Mouse (Mus musculus): ENCODE data around the gene Cldn7. TPM values are rescaled to one million over a fixed set of nuclear protein-coding genes. Genes with fewer than 3 reads are reported as not detected.
"Not testable (repeated sequence)": the region's sequence is repeated elsewhere in the genome, so short reads cannot be mapped to it uniquely, and the experiment has no call there.

Gene Cldn7
- total RNA-seq, 2 experiments from 2014 or later, result not detected

DNA sequence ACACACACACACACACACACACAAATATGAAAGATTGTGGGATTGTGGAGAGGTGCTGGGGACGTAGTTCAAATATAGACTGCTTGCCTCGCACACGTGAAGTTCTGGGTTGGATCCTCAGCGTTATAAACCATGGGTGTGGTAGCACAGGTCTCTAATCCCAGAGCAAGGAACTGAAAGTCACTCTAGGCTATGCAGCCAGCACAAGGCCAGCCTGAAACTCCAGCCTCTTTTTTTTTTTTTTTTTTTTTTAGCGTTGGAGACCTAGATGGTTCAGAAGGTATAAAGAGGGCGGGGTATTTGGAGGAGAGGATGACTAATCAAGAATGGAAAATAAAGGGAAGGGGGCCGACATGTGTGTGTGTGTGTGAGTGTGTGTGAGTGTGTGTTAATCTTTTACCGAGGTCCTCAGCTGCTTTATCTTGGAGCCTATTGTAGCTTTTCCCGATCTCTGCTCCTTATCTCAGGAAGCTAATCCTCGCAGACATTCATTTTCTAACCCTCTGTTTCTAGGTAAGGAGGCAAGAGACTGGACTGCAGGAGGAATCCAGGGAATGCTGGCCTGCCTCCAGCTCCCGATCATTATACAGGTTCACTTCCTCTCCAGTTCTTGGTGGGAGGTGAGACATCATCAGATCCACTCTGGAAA, 11.2 kb upstream of the Cldn7 start:
- no peak for ATAC-seq (ENCODE audit: poor library complexity, severe bottlenecking)

DNA sequence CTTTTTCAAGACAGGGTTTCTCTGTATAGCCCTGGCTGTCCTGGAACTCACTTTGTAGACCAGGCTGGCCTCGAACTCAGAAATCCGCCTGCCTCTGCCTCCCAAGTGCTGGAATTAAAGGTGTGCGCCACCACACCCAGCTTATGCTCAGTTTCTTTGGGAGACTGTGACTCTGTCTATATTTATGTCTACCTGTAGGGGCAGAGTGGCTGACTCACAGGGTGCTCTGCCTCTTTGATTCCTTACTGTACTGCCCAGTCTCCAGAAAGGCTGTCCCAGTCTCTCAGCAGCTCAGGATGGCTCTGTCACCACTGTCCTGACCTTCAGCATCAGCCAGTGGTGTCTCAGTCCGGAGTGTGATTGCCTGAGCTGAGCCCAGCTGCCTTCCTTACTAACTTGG, 9.0 kb upstream of the Cldn7 start:
- not testable (repeated sequence) for ATAC-seq (ENCODE audit: poor library complexity, severe bottlenecking)

GRCm38 (mm10) chr11:69956218-69956617, 8.4 kb upstream of the Cldn7 start:
- no peak for ATAC-seq (ENCODE audit: poor library complexity, severe bottlenecking)

DNA sequence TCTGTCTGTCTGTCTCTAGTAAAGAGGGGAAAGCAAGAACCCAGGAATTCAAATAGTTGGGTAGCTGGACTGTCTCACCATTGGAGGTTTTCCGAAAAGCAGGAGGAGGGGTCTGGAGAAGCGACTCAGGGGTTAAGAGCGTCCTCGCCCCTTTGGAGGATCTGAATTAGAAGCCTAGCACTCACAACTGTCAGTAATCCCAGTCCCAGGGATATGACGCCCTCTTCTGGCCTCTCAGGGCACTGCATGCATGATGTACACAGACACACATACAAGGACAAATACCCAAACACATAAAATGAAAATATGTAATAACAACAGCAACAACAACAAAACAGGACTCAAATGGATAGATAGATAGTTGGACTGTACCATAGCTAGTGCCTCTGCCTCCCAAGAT, 4.0 kb upstream of the Cldn7 start:
- no peak for ATAC-seq (ENCODE audit: poor library complexity, severe bottlenecking)

- ATAC-seq (ENCODE audit: poor library complexity, severe bottlenecking), result peak; percentile 62
These were observed 2.7 kb upstream of the Cldn7 start for GRCm38 (mm10) chr11:69961841-69962240.

- no peak for ATAC-seq (ENCODE audit: poor library complexity, severe bottlenecking)
These were observed 859 bp downstream of the Cldn7 start for GRCm38 (mm10) chr11:69965271-69966005.

GRCm38 (mm10) chr11:69966006-69966859, 1.7 kb downstream of the Cldn7 start:
- peak; percentile 78 for ATAC-seq (ENCODE audit: poor library complexity, severe bottlenecking)

DNA sequence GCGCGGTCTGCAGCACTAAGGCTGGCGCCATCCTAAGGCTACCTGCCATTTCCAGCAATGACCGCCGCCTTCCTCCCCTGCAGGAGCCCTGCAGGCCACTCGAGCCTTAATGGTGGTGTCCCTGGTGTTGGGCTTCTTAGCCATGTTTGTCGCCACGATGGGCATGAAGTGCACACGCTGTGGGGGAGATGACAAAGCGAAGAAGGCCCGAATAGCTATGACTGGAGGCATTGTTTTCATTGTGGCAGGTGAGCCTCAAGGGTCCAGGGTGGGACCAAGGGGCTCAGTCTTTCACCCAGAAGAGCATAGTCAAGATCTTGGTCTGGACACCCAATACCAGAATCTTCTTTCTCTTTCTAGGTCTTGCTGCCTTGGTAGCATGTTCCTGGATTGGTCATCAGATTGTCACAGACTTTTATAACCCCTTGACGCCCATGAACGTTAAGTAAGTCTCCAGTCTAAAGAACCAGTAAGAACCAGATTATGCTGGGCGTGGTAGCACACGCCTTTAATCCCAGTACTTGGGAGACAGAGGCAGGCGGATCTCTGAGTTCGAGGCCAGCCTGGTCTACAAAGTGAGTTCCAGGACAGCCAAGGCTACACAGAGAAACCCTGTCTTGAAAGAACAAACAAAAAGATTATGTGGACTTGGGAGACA, 2.4 kb downstream of the Cldn7 start:
- ATAC-seq (ENCODE audit: poor library complexity, severe bottlenecking), result no peak

DNA sequence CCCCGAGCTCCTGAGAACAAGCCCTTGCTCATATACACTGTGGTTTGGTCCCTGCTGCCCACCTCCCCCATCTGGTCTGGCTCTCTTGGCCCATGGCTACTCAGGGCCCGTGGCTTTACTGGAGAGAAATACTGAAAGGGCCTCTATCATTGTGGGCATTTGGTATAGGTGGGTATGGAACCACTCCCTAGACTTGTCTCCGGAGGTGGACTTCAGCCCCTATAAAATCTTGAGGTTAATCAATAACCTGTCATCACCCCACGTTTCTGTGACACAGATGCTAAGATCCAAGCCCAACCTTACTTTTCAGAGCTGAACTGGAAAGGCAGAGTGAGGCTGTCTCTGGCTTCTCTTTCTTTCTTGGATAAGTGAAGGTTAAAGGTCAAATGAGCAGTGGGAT, 4.2 kb downstream of the Cldn7 start:
- ATAC-seq (ENCODE audit: poor library complexity, severe bottlenecking), result no peak

DNA sequence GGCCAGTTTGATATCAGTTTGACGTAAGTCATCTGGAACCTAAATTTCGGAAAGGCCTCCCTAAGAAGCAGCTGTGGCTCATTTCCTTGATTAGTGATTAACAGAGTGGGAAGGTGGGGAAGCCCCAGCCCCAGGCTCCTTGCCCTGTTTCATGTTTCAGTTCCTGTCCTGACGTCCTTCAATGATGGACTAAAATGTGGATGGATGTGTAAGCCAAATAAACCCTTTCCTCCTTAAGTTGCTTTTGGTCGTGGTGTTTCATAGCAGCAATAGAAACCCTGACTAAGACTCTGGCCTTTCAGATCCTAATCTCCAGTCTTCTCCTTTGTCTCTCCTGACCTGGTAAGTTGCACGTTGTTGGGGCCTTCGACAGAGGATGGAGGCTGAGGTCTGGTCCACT, 5.6 kb downstream of the Cldn7 start:
- ATAC-seq (ENCODE audit: poor library complexity, severe bottlenecking), result no peak

- ATAC-seq (ENCODE audit: poor library complexity, severe bottlenecking), result no peak
These were observed 6.2 kb downstream of the Cldn7 start for GRCm38 (mm10) chr11:69970775-69971174.

- ATAC-seq (ENCODE audit: poor library complexity, severe bottlenecking), result no peak
These were observed 10.3 kb downstream of the Cldn7 start for GRCm38 (mm10) chr11:69974907-69975306.

DNA sequence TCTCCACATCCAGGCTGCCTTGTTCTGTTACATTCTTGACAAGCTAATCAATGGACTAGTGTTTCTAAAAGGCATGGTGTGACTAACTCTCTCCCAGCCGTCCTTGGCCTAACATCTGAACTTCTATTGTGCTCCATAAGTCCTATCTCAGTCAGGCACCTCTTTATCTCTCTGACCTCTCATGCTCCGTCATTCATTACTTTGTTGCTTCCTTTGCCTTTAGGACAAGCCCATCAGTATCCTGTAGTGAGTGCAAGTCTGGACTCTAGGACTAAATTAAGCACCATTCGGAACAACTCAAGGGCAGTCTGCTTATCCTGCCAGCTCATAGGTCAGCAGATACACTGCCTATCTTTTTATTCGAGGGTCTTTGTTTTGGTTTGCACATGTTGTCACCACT, 11.7 kb downstream of the Cldn7 start:
- no peak for ATAC-seq (ENCODE audit: poor library complexity, severe bottlenecking)

DNA sequence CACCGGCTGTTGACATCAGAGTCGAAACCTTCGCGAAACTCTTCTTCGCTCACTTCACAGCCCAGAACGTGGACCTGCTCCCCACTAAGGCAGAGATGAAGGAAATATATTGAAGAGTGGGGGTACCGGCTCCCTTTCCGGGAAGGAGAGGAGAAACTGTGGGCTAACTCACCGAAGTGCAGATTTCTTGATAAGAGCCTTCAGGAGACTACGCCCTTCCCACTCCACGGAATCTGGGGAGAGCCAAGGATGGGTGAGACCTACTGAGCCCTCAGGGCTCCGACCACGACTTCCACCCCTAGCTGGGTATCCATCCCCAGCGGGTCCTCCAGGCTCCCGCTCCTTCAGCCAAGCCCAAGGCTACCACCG, 15.2 kb downstream of the Cldn7 start:
- ATAC-seq (ENCODE audit: poor library complexity, severe bottlenecking), result no peak

GRCm38 (mm10) chr11:69980196-69981140, 15.9 kb downstream of the Cldn7 start:
- peak; percentile 88 for ATAC-seq (ENCODE audit: poor library complexity, severe bottlenecking)

- ATAC-seq (ENCODE audit: poor library complexity, severe bottlenecking), result no peak; the same call in 1 of the 2 replicates
These were observed 16.7 kb downstream of the Cldn7 start, which contains the start of gene Ctdnep1 for GRCm38 (mm10) chr11:69981141-69981762. Ctdnep1 (plus strand) TSS chr11:69981156.

DNA sequence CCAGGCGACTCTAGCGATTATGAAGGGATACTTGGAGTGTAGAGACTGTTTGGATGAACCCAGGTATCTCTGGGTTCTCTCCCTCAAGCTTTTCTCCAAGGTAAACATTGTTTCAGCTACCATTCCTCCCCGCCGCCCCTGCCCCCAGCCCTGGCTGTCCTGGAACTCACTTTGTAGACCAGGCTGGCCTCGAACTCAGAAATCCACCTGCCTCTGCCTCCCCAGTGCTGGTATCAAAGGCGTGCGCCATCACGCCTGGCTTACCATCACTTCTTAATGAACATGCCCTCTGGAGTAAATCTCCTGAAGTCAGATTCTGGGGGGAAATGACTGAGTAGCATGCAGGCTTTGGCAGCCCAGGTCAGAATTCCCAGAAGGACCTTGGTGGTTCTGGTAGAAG, 17.6 kb downstream of the Cldn7 start, which contains the start of gene Elp5:
Gene Elp5, minus strand, starts transcription at position 293 of the 400 bp plus-strand sequence.
- no peak for ATAC-seq (ENCODE audit: poor library complexity, severe bottlenecking)

GRCm38 (mm10) chr11:69982877-69983276, 18.3 kb downstream of the Cldn7 start:
- ATAC-seq (ENCODE audit: poor library complexity, severe bottlenecking), result no peak

GRCm38 (mm10) chr11:69983377-69983776, 18.8 kb downstream of the Cldn7 start:
- ATAC-seq (ENCODE audit: poor library complexity, severe bottlenecking), result no peak

Data from megakaryocyte, adult 5-6 weeks (primary cell).